Mouse (Mus musculus) adrenal gland, adult 2 months (tissue): ENCODE results near the gene Fam122a. TPM values are rescaled to one million over a fixed set of nuclear protein-coding genes. Genes with fewer than 3 reads are reported as not detected.

Source experiments
- DNase-seq: peaks from one replicate; pipeline ENCODE4 v3.0.0; 2021
- polyA plus RNA-seq: library from polyadenylated mRNA; depleted of rRNA; stranded (reverse); fragments of >200 nt; gene quantifications from 2 replicates; pipeline ENCODE4 v1.2.3, GENCODE M21; 2012
- total RNA-seq, 2 experiments: library from RNA; stranded (reverse); gene quantifications; 2 replicates each; pipeline ENCODE4 v1.2.3; 2021

The Fam122a gene
- total and polyA plus RNA-seq, 3 experiments, result 29.6 to 67.9 (median 32.0) TPM

- no peak for DNase-seq
Measured at GRCm38 (mm10) chr19:24490275-24490674, 13.1 kb upstream of the Fam122a start.

- no peak for DNase-seq
Measured at GRCm38 (mm10) chr19:24486433-24487296, 9.5 kb upstream of the Fam122a start.

- no peak for DNase-seq
Measured at GRCm38 (mm10) chr19:24484612-24485194, 7.5 kb upstream of the Fam122a start.

- DNase-seq, result no peak
Measured at GRCm38 (mm10) chr19:24480916-24481315, 3.8 kb upstream of the Fam122a start.

GRCm38 (mm10) chr19:24476461-24476860, 695 bp downstream of the Fam122a start:
- DNase-seq, result peak; percentile 60

- DNase-seq, result no peak
Measured at GRCm38 (mm10) chr19:24475281-24475680, 1.9 kb downstream of the Fam122a start.

- no peak for DNase-seq
Measured at GRCm38 (mm10) chr19:24472512-24472911, 4.6 kb downstream of the Fam122a start.

GRCm38 (mm10) chr19:24471538-24471937, 5.6 kb downstream of the Fam122a start:
- no peak for DNase-seq

- no peak for DNase-seq
Measured at GRCm38 (mm10) chr19:24469216-24469615, 7.9 kb downstream of the Fam122a start.

GRCm38 (mm10) chr19:24468616-24469015, 8.5 kb downstream of the Fam122a start:
- no peak for DNase-seq

- no peak for DNase-seq
Measured at GRCm38 (mm10) chr19:24463011-24463410, 14.1 kb downstream of the Fam122a start.

- no peak for DNase-seq
Measured at GRCm38 (mm10) chr19:24456591-24457231, 20.4 kb downstream of the Fam122a start.

- DNase-seq, result peak; percentile 63
Measured at GRCm38 (mm10) chr19:24455249-24455960, 21.8 kb downstream of the Fam122a start.

- DNase-seq, result no peak
Measured at GRCm38 (mm10) chr19:24454451-24454850, 22.7 kb downstream of the Fam122a start.

GRCm38 (mm10) chr19:24453379-24453778, 23.8 kb downstream of the Fam122a start:
- DNase-seq, result peak; percentile 22

GRCm38 (mm10) chr19:24452441-24452898, 24.7 kb downstream of the Fam122a start:
- peak; percentile 20 for DNase-seq

- DNase-seq, result no peak
Measured at GRCm38 (mm10) chr19:24451626-24452025, 25.5 kb downstream of the Fam122a start.

- DNase-seq, result no peak
Measured at GRCm38 (mm10) chr19:24450740-24451139, 26.4 kb downstream of the Fam122a start.

GRCm38 (mm10) chr19:24444322-24444721, 32.8 kb downstream of the Fam122a start:
- no peak for DNase-seq

GRCm38 (mm10) chr19:24439715-24440114, 37.4 kb downstream of the Fam122a start:
- no peak for DNase-seq

GRCm38 (mm10) chr19:24434291-24434690, 42.9 kb downstream of the Fam122a start:
- DNase-seq, result no peak

GRCm38 (mm10) chr19:24432447-24432846, 44.7 kb downstream of the Fam122a start:
- no peak for DNase-seq
